Mouse (Mus musculus): ENCODE data around the gene Fras1. TPM values are rescaled to one million over a fixed set of nuclear protein-coding genes. Genes with fewer than 3 reads are reported as not detected.

Gene Fras1
- total and polyA plus RNA-seq, 3 experiments, result 2.1 to 5.8 (median 5.4) TPM

- no peak for DNase-seq (ENCODE audit: extremely low read depth)
- in situ Hi-C loops (cut with MboI; ENCODE audit: low pct_ligation_motif_present, low pct_unique_long_range_greater_than_20kb, low sequenced_read_pairs) (no loop called here), dilution Hi-C loops (cut with MboI; ENCODE audit: extremely low pct_ligation_motif_present, extremely low pct_unique_long_range_greater_than_20kb, low sequenced_read_pairs) (no loop called here)
- Histone ChIP-seq H3K4me1 (ENCODE audit: control insufficient read depth in 1 of 2, insufficient read depth in 2 of 2) (peaks cover 2 to 9% of the 10 kb centered on the region in 2 experiments; a peak in 3 of 4 replicates), H3K36me3 (replicated peaks in 1 of 2; ENCODE audit: control insufficient read depth in 1 of 2, insufficient read depth in 1 of 2, low read length in 1 of 2) (no peaks in the 10 kb centered on the region), H3K9me3 (replicated peaks; ENCODE audit: low read length) (no peaks in the 10 kb centered on the region), H3K9ac (ENCODE audit: insufficient read depth, low read depth) (no peak overlapping the region), H3K4me2 (ENCODE audit: insufficient read depth, low read depth, poor library complexity, severe bottlenecking) (no peak overlapping the region), H3K27ac (ENCODE audit: insufficient read depth, low read depth) (no peak overlapping the region), H3K27me3 (replicated peaks) (no peaks in the 10 kb centered on the region), H3K4me3 (replicated peaks in 1 of 3; ENCODE audit: low read depth in 2 of 3, low read length in 2 of 3, poor library complexity in 1 of 3) (no peak overlapping the region), H3K79me2 (replicated peaks; ENCODE audit: control insufficient read depth, extremely low read depth, insufficient read depth, poor library complexity, severe bottlenecking) (no peaks in the 10 kb centered on the region)
- no peak for TF ChIP-seq RAD21 (IDR thresholded peaks at IDR 0.05; ENCODE audit: low read depth, low read length)
- TF ChIP-seq GABPA (IDR thresholded peaks at IDR 0.05; ENCODE audit: insufficient replicate concordance, low read depth, low read length), result no peak
- TF ChIP-seq PAX5 (IDR thresholded peaks at IDR 0.05; ENCODE audit: low read length), result no peak
- no peak for TF ChIP-seq MYC (IDR thresholded peaks at IDR 0.05; ENCODE audit: low read depth, low read length)
- TF ChIP-seq MEF2A (IDR thresholded peaks at IDR 0.05; ENCODE audit: borderline replicate concordance, low read depth, low read length), result no peak
- no peak for TF ChIP-seq MAZ (IDR thresholded peaks at IDR 0.05; ENCODE audit: low read depth, low read length)
- no peak for TF ChIP-seq CTCF (conservative IDR thresholded peaks at IDR 0.05 in 1 of 2, IDR thresholded peaks at IDR 0.05 in 1 of 2; ENCODE audit: low read depth in 2 of 2, low read length in 2 of 2)
- TF ChIP-seq ZKSCAN1 (IDR thresholded peaks at IDR 0.05; ENCODE audit: borderline replicate concordance, low read depth, low read length), result no peak
- TF ChIP-seq JUND (conservative IDR thresholded peaks at IDR 0.05; ENCODE audit: low read depth, low read length), result no peak
- TF ChIP-seq TCF12 (IDR thresholded peaks at IDR 0.05; ENCODE audit: low read depth, low read length), result no peak
- no peak for TF ChIP-seq USF2 (conservative IDR thresholded peaks at IDR 0.05; ENCODE audit: low read depth, low read length)
These were observed 428.4 kb downstream of the Fras1 start for GRCm38 (mm10) chr5:96802185-96802584.

- no peak overlapping the region for H3K9ac ChIP-seq (ENCODE audit: insufficient read depth, low read depth)
These were observed 429.3 kb downstream of the Fras1 start for GRCm38 (mm10) chr5:96803091-96803490.

More at GRCm38 (mm10) chr5:96803091-96803490, 429.3 kb downstream of the Fras1 start:
- Histone ChIP-seq H3K36me3 (replicated peaks in 1 of 2; ENCODE audit: control insufficient read depth in 1 of 2, insufficient read depth in 1 of 2, low read length in 1 of 2) (no peaks in the 10 kb centered on the region), H3K4me1 (ENCODE audit: control insufficient read depth in 1 of 2, insufficient read depth in 2 of 2) (peaks cover 2 to 9% of the 10 kb centered on the region in 2 experiments; a peak in 3 of 4 replicates), H3K4me2 (ENCODE audit: insufficient read depth, low read depth, poor library complexity, severe bottlenecking) (no peak overlapping the region), H3K4me3 (replicated peaks in 1 of 3; ENCODE audit: low read depth in 2 of 3, low read length in 2 of 3, poor library complexity in 1 of 3) (no peak overlapping the region), H3K9me3 (replicated peaks; ENCODE audit: low read length) (no peaks in the 10 kb centered on the region), H3K79me2 (replicated peaks; ENCODE audit: control insufficient read depth, extremely low read depth, insufficient read depth, poor library complexity, severe bottlenecking) (no peaks in the 10 kb centered on the region), H3K27ac (ENCODE audit: insufficient read depth, low read depth) (no peak overlapping the region), H3K27me3 (replicated peaks) (no peaks in the 10 kb centered on the region)
- DNase-seq (ENCODE audit: extremely low read depth), result peak; percentile 9
- no peak for TF ChIP-seq NELFE (IDR thresholded peaks at IDR 0.05; ENCODE audit: low read depth, low read length)
- TF ChIP-seq ZMIZ1 (IDR thresholded peaks at IDR 0.05; ENCODE audit: low read depth, low read length), result no peak
- no peak for TF ChIP-seq MAZ (IDR thresholded peaks at IDR 0.05; ENCODE audit: low read depth, low read length)
- TF ChIP-seq NRF1 (IDR thresholded peaks at IDR 0.05; ENCODE audit: low read depth, low read length), result no peak
- no peak for TF ChIP-seq CTCF (conservative IDR thresholded peaks at IDR 0.05 in 1 of 2, IDR thresholded peaks at IDR 0.05 in 1 of 2; ENCODE audit: low read depth in 2 of 2, low read length in 2 of 2)
- no peak for TF ChIP-seq RAD21 (IDR thresholded peaks at IDR 0.05; ENCODE audit: low read depth, low read length)
- TF ChIP-seq BHLHE40 (IDR thresholded peaks at IDR 0.05; ENCODE audit: low read depth, low read length), result no peak
- no peak for TF ChIP-seq E2F4 (IDR thresholded peaks at IDR 0.05; ENCODE audit: insufficient replicate concordance, low read depth, low read length)
- no peak for TF ChIP-seq MAFK (IDR thresholded peaks at IDR 0.05; ENCODE audit: insufficient replicate concordance, low read length)
- TF ChIP-seq SMC3 (IDR thresholded peaks at IDR 0.05; ENCODE audit: low read depth, low read length), result no peak
- TF ChIP-seq MEF2A (IDR thresholded peaks at IDR 0.05; ENCODE audit: borderline replicate concordance, low read depth, low read length), result no peak
- TF ChIP-seq POLR2A (IDR thresholded peaks at IDR 0.05; ENCODE audit: low read depth, low read length), result no peak
- no peak for TF ChIP-seq JUND (conservative IDR thresholded peaks at IDR 0.05; ENCODE audit: low read depth, low read length)
- no peak for TF ChIP-seq CHD2 (IDR thresholded peaks at IDR 0.05; ENCODE audit: low read length)
- no peak for TF ChIP-seq ZNF384 (IDR thresholded peaks at IDR 0.05; ENCODE audit: low read depth, low read length)
- dilution Hi-C loops (cut with MboI; ENCODE audit: extremely low pct_ligation_motif_present, extremely low pct_unique_long_range_greater_than_20kb, low sequenced_read_pairs) (no loop called here), in situ Hi-C loops (cut with MboI; ENCODE audit: low pct_ligation_motif_present, low pct_unique_long_range_greater_than_20kb, low sequenced_read_pairs) (no loop called here)
